Mouse (Mus musculus): Measurements from ENCODE around the gene Slc38a9. TPM values are rescaled to one million over a fixed set of nuclear protein-coding genes. Genes with fewer than 3 reads are reported as not detected.
A peak's percentile ranks its signal among the peaks of the same experiment; 100 is the strongest.

Slc38a9 gene
- total and polyA plus RNA-seq, 3 experiments: 1.6 to 89.5 (median 31.7) TPM

DNA sequence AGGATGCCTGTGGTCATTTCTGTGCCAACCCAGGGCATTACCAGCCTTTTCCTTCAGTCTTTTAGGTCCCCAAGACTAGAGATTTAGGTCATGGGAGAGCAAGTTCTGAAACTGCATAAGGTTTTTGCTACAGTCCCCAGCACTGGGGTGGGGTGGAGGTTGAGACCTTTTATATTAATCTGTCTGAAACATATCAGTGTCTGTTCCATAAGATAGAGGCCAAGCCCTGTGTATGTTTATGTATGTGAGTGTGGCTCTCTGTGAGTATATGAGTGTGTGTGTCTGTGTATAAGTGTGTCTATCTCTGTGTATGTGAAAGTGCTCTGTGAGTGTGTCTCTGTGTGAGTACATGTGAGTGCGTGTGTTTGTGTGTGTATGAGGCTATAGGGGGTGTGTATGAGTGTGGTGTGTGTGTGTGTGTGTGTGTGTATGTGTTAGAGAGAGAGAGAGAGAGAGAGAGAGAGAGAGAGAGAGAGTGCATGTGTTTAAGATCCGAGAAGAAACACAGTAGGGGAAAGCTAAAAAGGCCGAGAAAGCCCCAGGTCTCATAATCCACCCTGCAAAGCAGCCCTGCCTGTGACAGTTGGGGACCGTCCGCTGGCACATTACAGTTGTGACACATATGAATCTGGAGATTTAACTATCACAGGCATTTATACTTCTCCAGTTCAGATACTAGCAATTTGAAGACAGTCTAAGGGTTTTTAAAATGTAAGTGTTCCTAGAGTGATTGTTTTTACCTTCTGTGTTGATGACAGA lies 85.6 kb downstream of the Slc38a9 start:
- no peak for DNase-seq (ENCODE audit: low spot score)
- no peaks in the 10 kb centered on the region for H3K36me3 ChIP-seq (replicated peaks)
- TF ChIP-seq GATA2 (IDR thresholded peaks at IDR 0.05; ENCODE audit: borderline replicate concordance, low read depth, low read length) (no peak), POLR2AphosphoS5 (IDR thresholded peaks at IDR 0.05; ENCODE audit: insufficient replicate concordance, low read depth, low read length) (no peak), TAL1 (conservative IDR thresholded peaks at IDR 0.05; ENCODE audit: low read depth, low read length) (no peak), GATA1 (IDR thresholded peaks at IDR 0.05; ENCODE audit: borderline replicate concordance, low read length) (no peak), CTCF (IDR thresholded peaks at IDR 0.05; ENCODE audit: low read depth, low read length) (no peak)
- H3K27me3 ChIP-seq (ENCODE audit: insufficient read depth, low read length): no peaks in the 10 kb centered on the region
- peaks cover 62% of the 10 kb centered on the region for H3K4me1 ChIP-seq (ENCODE audit: insufficient read depth, low read depth, low read length)
- ATAC-seq (ENCODE audit: extremely low read depth, insufficient number of reproducible peaks, low FRiP score, poor library complexity, severe bottlenecking): no peak
- H3K9me3 ChIP-seq (replicated peaks): no peaks in the 10 kb centered on the region
- no peak overlapping the region for H3K4me3 ChIP-seq (ENCODE audit: low read depth, low read length)

DNA sequence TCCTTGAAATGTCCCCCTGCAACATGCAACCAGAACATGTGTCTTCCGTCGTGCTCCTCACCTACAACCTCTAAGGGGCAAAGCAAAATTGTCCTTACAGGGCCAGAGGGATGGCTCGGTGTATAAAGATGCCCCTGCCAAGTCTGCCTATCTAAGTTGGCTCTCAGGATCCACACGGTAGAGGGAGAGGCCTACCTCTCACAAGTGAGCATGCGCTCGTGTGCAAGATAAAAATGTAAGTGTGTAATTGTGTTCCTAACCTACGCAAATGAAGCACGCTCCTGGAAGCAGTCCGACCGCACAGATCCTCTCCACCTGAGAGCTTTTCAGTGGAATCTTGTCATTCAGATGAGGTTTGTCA lies 86.1 kb downstream of the Slc38a9 start:
- TF ChIP-seq GATA2 (IDR thresholded peaks at IDR 0.05; ENCODE audit: borderline replicate concordance, low read depth, low read length) (no peak), TAL1 (conservative IDR thresholded peaks at IDR 0.05; ENCODE audit: low read depth, low read length) (no peak), POLR2AphosphoS5 (IDR thresholded peaks at IDR 0.05; ENCODE audit: insufficient replicate concordance, low read depth, low read length) (no peak), GATA1 (IDR thresholded peaks at IDR 0.05; ENCODE audit: borderline replicate concordance, low read length) (no peak), CTCF (IDR thresholded peaks at IDR 0.05; ENCODE audit: low read depth, low read length) (no peak)
- ATAC-seq (ENCODE audit: extremely low read depth, insufficient number of reproducible peaks, low FRiP score, poor library complexity, severe bottlenecking): no peak
- no peak for DNase-seq (ENCODE audit: low spot score)
- Histone ChIP-seq H3K9me3 (replicated peaks) (no peaks in the 10 kb centered on the region), H3K36me3 (replicated peaks) (no peaks in the 10 kb centered on the region), H3K4me1 (ENCODE audit: insufficient read depth, low read depth, low read length) (peaks cover 67% of the 10 kb centered on the region), H3K27me3 (ENCODE audit: insufficient read depth, low read length) (no peaks in the 10 kb centered on the region), H3K4me3 (ENCODE audit: low read depth, low read length) (no peak overlapping the region)

DNA sequence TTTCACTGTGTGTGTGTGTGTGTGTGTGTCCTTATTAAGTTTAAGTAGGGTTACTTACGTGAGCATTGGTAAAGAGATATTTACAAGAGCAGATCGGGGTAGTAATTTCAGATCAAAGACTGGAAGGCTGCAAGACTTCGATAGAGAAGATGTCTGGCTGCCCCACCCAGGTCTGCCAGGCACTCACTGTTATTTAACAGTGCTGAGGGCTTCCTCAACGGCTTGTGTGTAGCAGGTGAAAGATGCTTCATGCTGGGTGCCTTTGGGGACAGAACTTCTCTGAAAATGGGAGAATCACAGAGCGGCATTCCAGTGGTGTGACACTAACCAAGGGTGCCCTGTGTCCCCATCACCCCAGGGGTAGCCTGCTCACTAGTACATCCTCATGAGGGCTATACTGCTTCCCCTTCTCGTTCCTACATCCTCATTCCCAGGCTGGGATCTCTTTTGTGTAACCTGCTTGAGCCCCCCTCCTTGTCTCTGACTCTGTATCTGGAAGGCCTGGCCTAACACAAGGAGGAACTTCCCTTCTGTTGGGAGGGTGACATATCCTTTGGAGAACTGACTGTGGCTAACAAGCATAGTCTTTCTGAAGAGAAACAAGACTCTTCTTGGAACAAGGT lies 87.4 kb downstream of the Slc38a9 start:
- TF ChIP-seq GATA1 (IDR thresholded peaks at IDR 0.05; ENCODE audit: borderline replicate concordance, low read length) (no peak), TAL1 (conservative IDR thresholded peaks at IDR 0.05; ENCODE audit: low read depth, low read length) (no peak), CTCF (IDR thresholded peaks at IDR 0.05; ENCODE audit: low read depth, low read length) (no peak), POLR2AphosphoS5 (IDR thresholded peaks at IDR 0.05; ENCODE audit: insufficient replicate concordance, low read depth, low read length) (no peak), GATA2 (IDR thresholded peaks at IDR 0.05; ENCODE audit: borderline replicate concordance, low read depth, low read length) (no peak)
- 0 out of 2 replicates have a peak, but pooled peaks have one; percentile 23 for ATAC-seq (ENCODE audit: extremely low read depth, insufficient number of reproducible peaks, low FRiP score, poor library complexity, severe bottlenecking)
- DNase-seq (ENCODE audit: low spot score): no peak
- peaks cover 79% of the 10 kb centered on the region for H3K4me1 ChIP-seq (ENCODE audit: insufficient read depth, low read depth, low read length)
- H3K27me3 ChIP-seq (ENCODE audit: insufficient read depth, low read length): no peaks in the 10 kb centered on the region
- H3K36me3 ChIP-seq (replicated peaks): no peaks in the 10 kb centered on the region
- no peaks in the 10 kb centered on the region for H3K9me3 ChIP-seq (replicated peaks)
- peak overlapping the region; percentile 22; the same call in 1 of the 2 replicates for H3K4me3 ChIP-seq (ENCODE audit: low read depth, low read length)

DNA sequence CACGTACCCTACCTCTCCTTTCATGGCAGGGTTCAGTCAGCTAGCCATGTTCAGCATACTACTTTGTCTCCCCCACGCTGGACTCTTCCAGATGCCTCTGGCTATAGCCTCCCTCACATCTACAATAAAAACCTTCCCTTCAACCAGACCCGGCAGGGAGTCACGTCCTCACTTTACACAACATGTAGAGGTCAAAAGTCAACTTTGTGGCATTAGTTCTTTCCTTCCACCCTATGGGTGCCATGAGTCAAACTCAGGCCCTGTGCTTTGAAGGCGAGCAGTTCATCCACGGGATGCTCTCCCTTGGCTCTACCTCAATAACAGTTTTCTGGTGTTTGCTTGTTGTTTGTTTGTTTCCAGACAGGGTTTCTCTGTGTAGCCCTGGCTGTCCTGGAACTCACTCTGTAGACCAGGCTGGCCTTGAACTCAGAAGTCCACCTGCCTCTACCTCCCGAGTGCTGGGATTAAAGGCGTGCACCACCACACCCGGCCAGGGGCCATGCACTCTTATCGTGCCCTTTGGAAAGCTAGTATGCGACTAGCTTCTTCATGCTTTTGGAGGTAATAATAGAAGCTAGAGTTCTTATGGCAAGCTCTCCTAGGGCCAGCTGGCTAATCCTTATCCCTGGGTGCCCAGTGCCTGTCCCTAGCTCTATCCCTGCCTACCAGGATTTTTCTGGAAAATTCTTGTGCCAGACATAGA lies 88.4 kb downstream of the Slc38a9 start:
- no peak for TF ChIP-seq TAL1 (conservative IDR thresholded peaks at IDR 0.05; ENCODE audit: low read depth, low read length)
- TF ChIP-seq GATA2 (IDR thresholded peaks at IDR 0.05; ENCODE audit: borderline replicate concordance, low read depth, low read length): no peak
- no peak for TF ChIP-seq GATA1 (IDR thresholded peaks at IDR 0.05; ENCODE audit: borderline replicate concordance, low read length)
- TF ChIP-seq CTCF (IDR thresholded peaks at IDR 0.05; ENCODE audit: low read depth, low read length): no peak
- TF ChIP-seq POLR2AphosphoS5 (IDR thresholded peaks at IDR 0.05; ENCODE audit: insufficient replicate concordance, low read depth, low read length): no peak
- H3K27me3 ChIP-seq (ENCODE audit: insufficient read depth, low read length): no peaks in the 10 kb centered on the region; the same call in 1 of the 2 replicates
- no peak overlapping the region for H3K4me3 ChIP-seq (ENCODE audit: low read depth, low read length)
- ATAC-seq (ENCODE audit: extremely low read depth, insufficient number of reproducible peaks, low FRiP score, poor library complexity, severe bottlenecking) (no peak), DNase-seq (ENCODE audit: low spot score) (no peak)
- H3K9me3 ChIP-seq (replicated peaks): no peaks in the 10 kb centered on the region
- H3K4me1 ChIP-seq (ENCODE audit: insufficient read depth, low read depth, low read length): peaks cover 88% of the 10 kb centered on the region
- no peaks in the 10 kb centered on the region for H3K36me3 ChIP-seq (replicated peaks)

DNA sequence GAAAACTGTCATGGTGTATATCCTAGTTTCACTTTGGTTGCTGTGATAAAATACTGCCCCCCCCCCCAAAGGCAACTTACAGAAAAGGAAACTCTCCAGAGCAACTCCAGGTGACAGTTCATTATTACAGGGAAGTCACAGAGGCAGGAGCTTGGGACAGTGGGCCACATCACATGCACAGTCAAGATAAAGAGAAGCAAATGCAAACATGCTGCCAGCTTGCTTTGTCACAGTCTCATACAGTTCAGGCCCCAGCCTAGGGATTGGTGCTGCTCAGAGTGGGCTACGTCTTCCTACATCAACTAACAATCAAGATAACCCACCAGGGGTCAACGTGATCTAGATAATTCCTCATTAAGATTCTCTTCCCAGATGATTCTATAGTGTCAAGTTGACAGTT lies 89.3 kb downstream of the Slc38a9 start:
- TF ChIP-seq CTCF (IDR thresholded peaks at IDR 0.05; ENCODE audit: low read depth, low read length) (no peak), POLR2AphosphoS5 (IDR thresholded peaks at IDR 0.05; ENCODE audit: insufficient replicate concordance, low read depth, low read length) (no peak), GATA2 (IDR thresholded peaks at IDR 0.05; ENCODE audit: borderline replicate concordance, low read depth, low read length) (no peak), TAL1 (conservative IDR thresholded peaks at IDR 0.05; ENCODE audit: low read depth, low read length) (no peak), GATA1 (IDR thresholded peaks at IDR 0.05; ENCODE audit: borderline replicate concordance, low read length) (no peak)
- peaks cover 92% of the 10 kb centered on the region for H3K4me1 ChIP-seq (ENCODE audit: insufficient read depth, low read depth, low read length)
- H3K9me3 ChIP-seq (replicated peaks): no peaks in the 10 kb centered on the region
- no peaks in the 10 kb centered on the region; the same call in 1 of the 2 replicates for H3K27me3 ChIP-seq (ENCODE audit: insufficient read depth, low read length)
- DNase-seq (ENCODE audit: low spot score) (no peak), ATAC-seq (ENCODE audit: extremely low read depth, insufficient number of reproducible peaks, low FRiP score, poor library complexity, severe bottlenecking) (no peak)
- H3K4me3 ChIP-seq (ENCODE audit: low read depth, low read length): no peak overlapping the region
- no peaks in the 10 kb centered on the region for H3K36me3 ChIP-seq (replicated peaks)
